Mouse (Mus musculus) limb, embryonic 12.5 days (tissue): Measurements from ENCODE around the gene Tm4sf20. TPM values are rescaled to one million over a fixed set of nuclear protein-coding genes. Genes with fewer than 3 reads are reported as not detected.

Source experiments
- ATAC-seq: fragments of 200-750 bp; cut with Nextera tagmentation; 2 replicates; pipeline ENCODE4 v1.8.0; 2017; ENCODE audit warnings: low read depth, moderate TSS enrichment; ENCODE audit not compliant: insufficient number of reproducible peaks, insufficient read depth, low FRiP score, low TSS enrichment
- H3K27ac ChIP-seq: fragments of 300-500 bp; sonication (generic); 2 replicates; pipeline ENCODE4 v1.5.1; 2016; ENCODE audit warnings: mild to moderate bottlenecking, moderate library complexity
- H3K27me3 ChIP-seq: fragments of 300-500 bp; sonication (generic); 2 replicates; pipeline ENCODE4 v1.6.1; 2016; ENCODE audit warnings: mild to moderate bottlenecking, moderate library complexity
- H3K36me3 ChIP-seq: fragments of 300-500 bp; sonication (generic); 2 replicates; pipeline ENCODE4 v1.6.1; 2016; ENCODE audit warnings: mild to moderate bottlenecking, moderate library complexity
- H3K4me1 ChIP-seq: fragments of 300-500 bp; sonication (generic); replicated peaks from 2 replicates; pipeline ENCODE4 v1.6.1; 2016
- H3K4me2 ChIP-seq: fragments of 300-500 bp; sonication (generic); 2 replicates; pipeline ENCODE4 v1.6.1; 2016; ENCODE audit warnings: mild to moderate bottlenecking, moderate library complexity
- H3K4me3 ChIP-seq: fragments of 300-500 bp; sonication (generic); replicated peaks from 2 replicates; pipeline ENCODE4 v1.5.1; 2016; ENCODE audit warnings: mild to moderate bottlenecking
- H3K9ac ChIP-seq: fragments of 300-500 bp; sonication (generic); replicated peaks from 2 replicates; pipeline ENCODE4 v1.6.1; 2016; ENCODE audit warnings: mild to moderate bottlenecking, moderate library complexity
- H3K9me3 ChIP-seq: fragments of 300-500 bp; sonication (generic); 2 replicates; pipeline ENCODE4 v1.6.1; 2016; ENCODE audit warnings: mild to moderate bottlenecking, moderate library complexity
- whole genome bisulfite sequencing: fragments of 180-500 bp; shearing (Covaris S2); methylation state at CpG from one replicate; pipeline ENCODE4 v1.1.7; 2016; 5-methylcytosine and 5-hydroxymethylcytosine counted together
- polyA plus RNA-seq: library from polyadenylated mRNA; unstranded; fragments of >200 nt; fragmentation: Nextera tagmentation; extraction: Ambion mirVana; gene quantifications from 2 replicates; pipeline ENCODE4 v1.2.1, GENCODE M21; 2016

Tm4sf20 gene
- polyA plus RNA-seq, 1 experiment from 2014 or later: 0.23 TPM

DNA sequence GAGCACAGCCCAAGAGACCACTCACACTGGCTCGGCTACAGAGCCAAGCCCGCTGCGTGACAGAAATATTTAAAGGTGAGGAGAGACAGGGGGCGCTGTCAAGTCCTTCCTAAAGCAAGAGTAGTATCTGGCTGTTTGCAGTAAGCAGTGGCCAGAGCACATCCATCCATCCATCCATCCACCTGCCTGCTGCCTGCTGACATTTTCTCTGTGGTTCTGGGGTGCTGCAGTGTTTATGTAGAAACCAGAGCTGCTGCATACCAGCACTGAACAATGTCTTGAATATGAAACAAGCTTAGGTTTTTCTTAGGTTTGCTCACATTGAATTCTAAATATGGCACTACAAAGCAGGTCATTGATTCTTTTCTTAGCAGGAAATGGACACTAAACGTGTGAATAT is 4.9 kb upstream of the Tm4sf20 start:
- H3K36me3 ChIP-seq: peaks cover 5% of the 10 kb centered on the region; the same call in 1 of the 2 replicates
- H3K4me3 ChIP-seq: no peak overlapping the region
- no peaks in the 10 kb centered on the region for H3K4me1 ChIP-seq
- no peaks in the 10 kb centered on the region for H3K27me3 ChIP-seq
- H3K27ac ChIP-seq: no peak overlapping the region
- no peak for ATAC-seq
- H3K4me2 ChIP-seq: no peak overlapping the region
- no peaks in the 10 kb centered on the region for H3K9me3 ChIP-seq
- WGBS: 61% methylated on average over 5 of the region's 5 CpGs
- no peak overlapping the region for H3K9ac ChIP-seq

DNA sequence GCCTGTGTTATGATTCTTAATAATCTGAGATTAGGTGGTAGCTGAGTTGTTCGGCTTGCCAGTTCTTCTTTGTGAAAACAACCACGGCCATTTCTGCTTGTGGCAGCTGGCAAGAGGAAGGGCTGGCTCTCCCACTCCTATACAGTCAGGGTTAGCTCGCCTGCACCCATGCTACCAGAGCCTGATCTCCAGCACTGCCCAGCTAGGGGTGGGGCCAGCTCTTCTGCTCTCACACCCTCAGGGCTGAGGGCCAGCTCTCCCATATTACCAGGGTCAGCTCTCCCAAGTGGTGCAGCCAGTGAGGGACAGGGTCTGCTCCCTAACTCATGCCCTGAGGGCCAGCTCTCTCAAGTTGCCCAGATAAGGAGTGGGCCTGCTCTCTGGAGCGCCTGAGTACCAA is 4.2 kb upstream of the Tm4sf20 start:
- Histone ChIP-seq H3K4me3 (no peak overlapping the region), H3K9ac (no peak overlapping the region), H3K9me3 (no peaks in the 10 kb centered on the region), H3K4me1 (no peaks in the 10 kb centered on the region), H3K36me3 (peaks cover 5% of the 10 kb centered on the region; the same call in 1 of the 2 replicates), H3K27me3 (no peaks in the 10 kb centered on the region), H3K27ac (no peak overlapping the region), H3K4me2 (no peak overlapping the region)
- 77% methylated on average over 4 of the region's 4 CpGs for WGBS
- ATAC-seq: no peak

DNA sequence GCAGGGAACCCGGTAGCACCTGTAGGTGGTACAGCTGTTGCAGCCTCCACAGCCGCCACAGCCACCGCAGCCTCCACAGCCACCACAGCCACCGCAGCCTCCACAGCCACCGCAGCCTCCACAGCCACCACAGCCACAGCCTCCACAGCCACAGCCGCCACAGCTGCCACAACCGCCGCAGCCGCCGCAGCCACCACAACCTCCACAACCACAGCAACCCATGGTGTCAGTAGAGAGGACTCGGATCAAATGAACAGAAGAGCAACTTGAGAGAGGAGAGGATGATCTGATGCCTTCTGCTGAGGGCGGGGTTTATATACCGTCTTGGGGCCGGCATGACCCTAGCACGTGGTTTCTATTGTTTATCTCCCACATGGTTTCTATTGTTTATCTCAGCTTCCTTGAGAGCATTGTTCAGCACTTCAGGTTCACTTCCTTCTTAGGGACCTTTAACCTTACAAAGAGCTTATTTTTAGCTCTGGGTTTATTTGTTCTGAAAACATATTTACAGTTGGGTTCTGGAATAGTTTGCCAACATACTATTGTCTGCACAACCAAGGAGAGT is 2.8 kb upstream of the Tm4sf20 start, which contains the start of gene Gm47791:
TSS of gene Gm47791 (minus strand) at position 222 of the 565 bp plus-strand sequence.
- Histone ChIP-seq H3K27me3 (no peaks in the 10 kb centered on the region), H3K36me3 (peaks cover 5% of the 10 kb centered on the region; the same call in 1 of the 2 replicates), H3K9me3 (no peaks in the 10 kb centered on the region), H3K4me1 (no peaks in the 10 kb centered on the region), H3K4me3 (no peak within 1 kb of the TSS), H3K4me2 (no peak within 1 kb of the TSS), H3K9ac (no peak within 1 kb of the TSS), H3K27ac (no peak within 1 kb of the TSS)
- 87% methylated on average over 15 of the region's 15 CpGs for WGBS
- ATAC-seq: no peak

DNA sequence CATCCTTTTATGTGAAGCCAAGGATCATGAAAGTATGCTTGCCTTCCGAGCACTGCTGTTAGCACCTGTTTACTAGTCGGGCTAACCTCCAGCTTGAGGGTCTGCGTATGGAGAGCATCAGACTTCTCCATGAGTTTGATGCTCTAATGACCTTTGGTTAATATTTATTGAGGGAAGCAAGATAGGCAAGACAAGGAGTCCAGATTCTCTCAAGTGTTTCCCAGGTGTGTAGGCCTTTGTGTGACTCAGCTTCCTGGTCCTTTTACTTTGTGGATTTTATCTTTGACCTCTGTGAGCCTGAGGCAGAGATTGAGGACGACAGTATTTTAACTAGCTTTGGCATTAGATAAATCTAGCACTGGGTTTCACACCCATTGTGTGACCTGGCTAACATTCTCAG is 1.6 kb downstream of the Tm4sf20 start:
- H3K4me2 ChIP-seq: no peak overlapping the region
- H3K36me3 ChIP-seq: peaks cover 12% of the 10 kb centered on the region
- no peak overlapping the region for H3K4me3 ChIP-seq
- H3K27ac ChIP-seq: no peak overlapping the region
- no peak for ATAC-seq
- no peak overlapping the region for H3K9ac ChIP-seq
- H3K27me3 ChIP-seq: no peaks in the 10 kb centered on the region
- H3K9me3 ChIP-seq: 0 out of 2 replicates have a peak, but pooled peaks cover 6% of the 10 kb centered on the region
- 58% methylated on average over 4 of the region's 4 CpGs for whole genome bisulfite sequencing
- no peaks in the 10 kb centered on the region for H3K4me1 ChIP-seq

DNA sequence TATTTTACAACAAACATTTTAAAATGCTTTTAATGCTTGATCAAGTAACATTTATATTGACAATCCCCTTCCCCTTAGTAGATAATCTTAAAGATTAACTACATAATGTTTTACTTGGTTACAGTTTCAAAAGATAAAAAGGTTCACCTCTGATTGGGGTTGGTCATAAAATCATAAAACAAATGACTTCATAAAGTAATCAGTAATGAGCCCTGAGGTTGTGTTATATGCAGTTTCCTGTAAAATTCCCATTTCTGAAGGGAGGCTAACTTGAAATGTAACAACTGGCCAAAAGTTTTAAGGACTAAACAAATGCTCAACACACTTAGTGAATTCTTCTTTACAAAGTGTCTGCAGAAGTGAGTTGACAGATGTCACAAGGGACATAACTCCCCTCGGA is 2.0 kb downstream of the Tm4sf20 start:
- peaks cover 14% of the 10 kb centered on the region for H3K36me3 ChIP-seq
- H3K27ac ChIP-seq: no peak overlapping the region
- ATAC-seq: no peak
- H3K27me3 ChIP-seq: no peaks in the 10 kb centered on the region
- H3K4me3 ChIP-seq: no peak overlapping the region
- no peaks in the 10 kb centered on the region for H3K4me1 ChIP-seq
- 0 out of 2 replicates have a peak, but pooled peaks cover 6% of the 10 kb centered on the region for H3K9me3 ChIP-seq
- H3K4me2 ChIP-seq: no peak overlapping the region
- H3K9ac ChIP-seq: no peak overlapping the region
- 56% methylated on average over 1 of the region's 1 CpGs for WGBS

DNA sequence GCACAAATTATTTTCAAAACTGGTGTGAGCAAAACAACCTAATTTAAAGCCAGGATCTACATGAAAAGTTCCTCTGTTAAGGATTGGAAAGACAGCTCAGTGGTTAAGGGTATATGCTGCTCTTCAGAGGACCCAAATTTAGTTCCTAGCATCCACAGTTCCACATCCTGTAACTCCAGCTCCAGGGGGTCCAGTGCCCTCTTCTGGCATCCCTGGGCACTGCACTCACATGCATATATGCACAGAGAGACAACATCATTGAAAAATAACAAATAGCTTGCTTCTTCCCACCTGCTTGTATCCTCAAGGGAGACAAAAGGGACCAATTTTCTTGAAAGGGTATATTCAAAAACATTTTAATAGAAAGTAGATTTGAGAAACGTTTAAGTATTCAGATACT is 6.0 kb downstream of the Tm4sf20 start:
- ATAC-seq: no peak
- H3K4me2 ChIP-seq: no peak overlapping the region
- no peak overlapping the region for H3K27ac ChIP-seq
- 77% methylated on average over 1 of the region's 1 CpGs for WGBS
- no peaks in the 10 kb centered on the region for H3K4me1 ChIP-seq
- 0 out of 2 replicates have a peak, but pooled peaks cover 6% of the 10 kb centered on the region for H3K9me3 ChIP-seq
- H3K9ac ChIP-seq: no peak overlapping the region
- no peaks in the 10 kb centered on the region for H3K27me3 ChIP-seq
- H3K4me3 ChIP-seq: no peak overlapping the region
- peaks cover 18% of the 10 kb centered on the region for H3K36me3 ChIP-seq

DNA sequence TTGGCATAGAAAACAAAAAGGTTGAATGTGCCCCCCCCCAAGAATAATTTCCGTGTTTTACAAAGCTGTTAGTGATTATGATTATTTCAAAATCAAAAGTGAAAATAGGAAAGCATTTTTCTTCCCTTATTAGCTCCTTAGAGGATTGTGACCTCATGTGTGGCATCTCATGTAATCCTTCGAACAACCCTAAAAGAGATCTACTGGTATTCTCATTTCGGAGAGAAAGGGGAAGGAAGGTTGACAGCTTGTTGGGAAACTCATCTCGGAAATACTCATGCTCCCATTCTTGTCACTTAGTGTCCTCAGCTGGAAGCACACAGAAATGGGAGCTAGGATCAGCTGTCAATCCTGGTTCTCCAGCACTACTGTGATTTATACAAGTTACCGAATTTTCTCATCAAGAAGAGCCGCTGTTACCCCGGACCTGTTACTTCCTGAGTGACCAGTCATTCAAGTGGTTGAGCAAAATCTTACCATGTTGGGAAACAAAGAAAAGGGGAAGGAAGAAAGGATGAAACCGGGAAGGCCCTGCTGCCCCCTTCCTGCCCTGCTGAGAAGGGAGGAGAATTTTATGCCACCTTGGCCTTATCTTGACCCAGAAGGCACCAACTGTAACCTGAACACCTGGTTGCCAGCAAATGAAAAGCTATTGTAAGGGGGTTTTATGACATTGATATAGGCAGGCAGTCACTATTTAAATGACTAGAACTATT is 6.6 kb downstream of the Tm4sf20 start:
- no peak for ATAC-seq
- Histone ChIP-seq H3K27ac (no peak overlapping the region), H3K9ac (no peak overlapping the region), H3K4me1 (no peaks in the 10 kb centered on the region), H3K27me3 (no peaks in the 10 kb centered on the region), H3K4me3 (no peak overlapping the region), H3K4me2 (no peak overlapping the region), H3K36me3 (peaks cover 19% of the 10 kb centered on the region), H3K9me3 (0 out of 2 replicates have a peak, but pooled peaks cover 6% of the 10 kb centered on the region)
- WGBS: 91% methylated on average over 8 of the region's 8 CpGs

DNA sequence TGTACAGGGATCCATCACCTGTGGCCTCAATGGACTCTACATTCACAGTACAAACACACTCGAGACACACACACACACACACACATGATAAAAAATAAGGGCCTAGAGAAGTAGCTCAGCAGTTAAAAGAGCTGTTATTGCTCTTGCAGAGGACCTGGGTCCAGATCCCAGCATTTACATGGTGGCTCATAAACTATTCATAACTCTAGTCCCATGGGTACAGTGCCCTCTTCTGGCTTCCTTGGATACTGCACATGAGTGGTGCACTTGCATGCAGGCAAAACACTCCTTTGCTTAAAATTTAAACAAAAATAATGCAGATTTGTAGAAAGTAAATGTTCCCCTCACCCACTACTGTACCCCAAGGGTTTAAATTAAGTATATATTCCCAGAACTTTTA is 8.7 kb downstream of the Tm4sf20 start:
- WGBS: 88% methylated on average over 1 of the region's 1 CpGs
- H3K27ac ChIP-seq: no peak overlapping the region
- H3K27me3 ChIP-seq: no peaks in the 10 kb centered on the region
- H3K4me2 ChIP-seq: no peak overlapping the region
- H3K36me3 ChIP-seq: peaks cover 37% of the 10 kb centered on the region
- no peak for ATAC-seq
- H3K4me3 ChIP-seq: no peak overlapping the region
- 0 out of 2 replicates have a peak, but pooled peaks cover 6% of the 10 kb centered on the region for H3K9me3 ChIP-seq
- no peak overlapping the region for H3K9ac ChIP-seq
- no peaks in the 10 kb centered on the region for H3K4me1 ChIP-seq

DNA sequence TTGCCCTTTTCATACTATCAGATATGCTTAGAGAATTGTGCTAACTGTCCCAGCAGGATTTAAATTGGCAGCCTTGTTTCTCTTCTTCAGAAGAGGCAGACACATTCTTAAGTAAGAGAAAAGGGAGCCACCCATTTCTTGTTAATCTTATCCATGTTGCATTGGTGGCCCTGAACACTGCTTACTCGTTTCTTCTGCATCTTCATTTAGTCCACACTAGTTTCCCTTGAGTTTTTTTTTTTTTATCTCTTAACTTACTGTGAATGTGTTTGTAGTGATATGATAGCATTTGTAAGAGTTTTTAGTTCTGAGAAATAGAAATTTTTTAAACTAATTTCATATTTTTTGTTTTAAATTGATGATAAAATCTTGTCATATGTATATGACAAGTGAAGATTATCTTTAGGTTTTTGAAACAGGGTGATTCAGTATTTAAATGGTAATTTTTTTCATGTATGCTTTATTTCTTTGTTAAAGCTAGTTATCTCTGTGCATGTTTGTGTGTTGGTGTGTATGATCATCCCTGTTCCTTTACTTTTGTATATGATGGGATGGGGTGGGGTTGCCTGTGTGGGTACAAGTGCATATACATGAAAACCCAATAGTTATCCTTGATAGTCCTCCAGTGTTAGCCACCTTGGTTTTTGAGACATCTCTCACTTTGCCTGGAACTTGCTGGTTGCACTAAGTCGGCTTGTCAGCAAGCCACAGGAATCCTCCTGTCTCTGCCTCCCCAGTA is 20.4 kb downstream of the Tm4sf20 start:
- H3K27ac ChIP-seq: no peak overlapping the region
- H3K36me3 ChIP-seq: peaks cover 38% of the 10 kb centered on the region
- H3K4me3 ChIP-seq: no peak overlapping the region
- no peaks in the 10 kb centered on the region for H3K27me3 ChIP-seq
- no peak overlapping the region for H3K9ac ChIP-seq
- 89% methylated on average over 2 of the region's 2 CpGs for WGBS
- no peak overlapping the region for H3K4me2 ChIP-seq
- no peaks in the 10 kb centered on the region for H3K9me3 ChIP-seq
- no peaks in the 10 kb centered on the region for H3K4me1 ChIP-seq
- no peak for ATAC-seq

DNA sequence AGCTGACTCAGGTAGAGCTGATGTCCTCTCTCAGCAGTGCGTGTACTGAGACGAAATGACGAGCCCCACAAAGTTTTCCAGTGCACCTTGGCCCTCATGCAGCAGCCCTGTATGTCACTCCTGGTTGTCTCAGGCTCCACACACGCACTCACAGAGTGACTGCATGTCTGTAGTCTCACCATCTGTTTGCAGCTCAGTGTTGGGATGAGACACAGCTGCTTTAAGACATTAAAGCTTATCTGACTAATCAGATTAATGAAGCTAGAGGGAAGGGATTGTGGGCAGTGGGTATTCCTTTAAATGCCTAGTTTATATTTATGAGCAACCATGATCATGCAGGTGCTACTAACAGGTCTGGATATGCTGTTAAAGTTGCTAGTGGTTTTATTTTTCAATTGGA is 21.9 kb downstream of the Tm4sf20 start:
- ATAC-seq: no peak
- Histone ChIP-seq H3K4me3 (no peak overlapping the region), H3K27me3 (no peaks in the 10 kb centered on the region), H3K9me3 (no peaks in the 10 kb centered on the region), H3K4me1 (no peaks in the 10 kb centered on the region), H3K4me2 (no peak overlapping the region), H3K36me3 (peaks cover 37% of the 10 kb centered on the region), H3K9ac (no peak overlapping the region), H3K27ac (no peak overlapping the region)
- WGBS: 61% methylated on average over 4 of the region's 4 CpGs

DNA sequence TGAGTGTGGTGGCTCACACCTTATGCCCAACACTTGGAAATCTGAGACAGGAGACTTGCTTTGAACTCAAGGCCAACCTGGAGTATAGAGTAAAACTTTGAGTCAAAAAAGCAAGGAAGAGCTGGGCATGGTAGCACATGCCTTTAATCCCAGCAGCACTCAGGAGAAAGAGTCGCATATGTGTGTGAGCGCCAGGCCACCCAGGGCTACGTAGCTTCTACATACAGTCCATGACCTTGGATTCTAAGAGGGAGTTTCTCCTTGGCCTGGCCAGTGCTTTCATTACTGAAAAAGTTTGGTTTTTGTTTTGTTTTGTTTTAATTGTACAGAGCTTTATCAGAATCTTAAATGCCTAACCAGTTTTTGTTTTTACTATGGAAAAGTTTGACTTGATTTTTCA is 24.3 kb downstream of the Tm4sf20 start:
- WGBS: 92% methylated on average over 3 of the region's 3 CpGs
- ATAC-seq: no peak
- Histone ChIP-seq H3K36me3 (peaks cover 37% of the 10 kb centered on the region), H3K27ac (no peak overlapping the region), H3K27me3 (no peaks in the 10 kb centered on the region), H3K9me3 (no peaks in the 10 kb centered on the region), H3K4me3 (no peak overlapping the region), H3K4me1 (no peaks in the 10 kb centered on the region), H3K9ac (no peak overlapping the region), H3K4me2 (no peak overlapping the region)
